Mouse (Mus musculus) cerebellum, postnatal 25 days (tissue): ENCODE measurements at regions not wholly inside any gene's neighbourhood (a gene's known extent, or its start where the extent isn't known, plus 50 kb on each side); places are given as distances from the start of the nearest gene placed in this dataset.

Experiments used
- DNase-seq, 2 experiments: peaks; one replicate each; pipeline ENCODE4 v3.0.0; 2021; ENCODE audit warnings: mixed read lengths in 2 of 2

GRCm38 (mm10) chr2:115126625-115127369 is 454.7 kb upstream of the BC052040 start:
- DNase-seq = no peak

GRCm38 (mm10) chr2:115131746-115132145 is 449.8 kb upstream of the BC052040 start:
- DNase-seq = peak; percentile 13 to 41

DNA sequence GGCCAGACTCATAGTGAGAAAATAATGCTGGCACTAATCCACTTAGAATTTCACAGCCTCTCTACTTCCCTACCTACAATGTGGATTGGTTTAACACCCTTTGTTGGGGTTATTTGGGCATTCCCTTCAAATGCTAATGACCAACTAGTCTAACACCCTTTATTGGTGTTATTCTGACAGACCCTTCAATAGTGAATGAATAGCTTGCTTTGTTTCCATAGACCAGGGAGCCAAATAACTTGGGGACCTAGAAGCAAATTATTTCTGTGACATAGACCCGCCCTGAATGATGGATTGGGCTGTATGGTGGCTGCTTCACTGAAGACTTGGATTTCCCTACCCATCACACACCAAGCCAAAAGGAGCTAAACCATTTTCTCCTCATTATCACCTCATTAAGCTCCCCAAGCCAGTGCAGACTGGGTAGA is 449.3 kb upstream of the BC052040 start:
- DNase-seq = no peak

- peak in 1 of 2 experiments; percentile 12 for DNase-seq
Measured at GRCm38 (mm10) chr2:115141416-115141815, 440.1 kb upstream of the BC052040 start.

- no peak for DNase-seq
Measured at GRCm38 (mm10) chr2:115172111-115172510, 409.4 kb upstream of the BC052040 start.

DNA sequence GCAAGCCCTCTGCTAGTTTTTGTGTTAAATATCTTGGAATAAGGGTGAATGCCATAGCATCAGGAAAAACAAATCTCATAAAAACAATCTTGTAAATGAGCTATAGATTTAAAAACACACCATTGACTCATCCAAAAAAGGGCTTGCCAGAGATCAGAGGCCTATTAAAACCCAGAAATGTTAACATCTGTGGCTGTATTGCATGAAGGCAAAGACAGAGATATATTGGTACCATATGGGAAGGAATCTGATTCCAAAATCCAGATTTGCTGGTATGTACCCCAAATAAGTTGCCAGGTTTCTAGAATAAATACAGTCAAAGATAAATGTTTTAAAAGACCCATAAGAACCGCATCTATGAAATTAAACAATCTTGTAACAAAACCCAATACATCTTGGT is 404.4 kb upstream of the BC052040 start:
- no peak for DNase-seq

- peak; percentile 32 to 62 for DNase-seq
Measured at GRCm38 (mm10) chr2:115177896-115178295, 403.6 kb upstream of the BC052040 start.

GRCm38 (mm10) chr2:115211191-115211590 is 370.3 kb upstream of the BC052040 start:
- DNase-seq = peak; percentile 18 to 47

DNA sequence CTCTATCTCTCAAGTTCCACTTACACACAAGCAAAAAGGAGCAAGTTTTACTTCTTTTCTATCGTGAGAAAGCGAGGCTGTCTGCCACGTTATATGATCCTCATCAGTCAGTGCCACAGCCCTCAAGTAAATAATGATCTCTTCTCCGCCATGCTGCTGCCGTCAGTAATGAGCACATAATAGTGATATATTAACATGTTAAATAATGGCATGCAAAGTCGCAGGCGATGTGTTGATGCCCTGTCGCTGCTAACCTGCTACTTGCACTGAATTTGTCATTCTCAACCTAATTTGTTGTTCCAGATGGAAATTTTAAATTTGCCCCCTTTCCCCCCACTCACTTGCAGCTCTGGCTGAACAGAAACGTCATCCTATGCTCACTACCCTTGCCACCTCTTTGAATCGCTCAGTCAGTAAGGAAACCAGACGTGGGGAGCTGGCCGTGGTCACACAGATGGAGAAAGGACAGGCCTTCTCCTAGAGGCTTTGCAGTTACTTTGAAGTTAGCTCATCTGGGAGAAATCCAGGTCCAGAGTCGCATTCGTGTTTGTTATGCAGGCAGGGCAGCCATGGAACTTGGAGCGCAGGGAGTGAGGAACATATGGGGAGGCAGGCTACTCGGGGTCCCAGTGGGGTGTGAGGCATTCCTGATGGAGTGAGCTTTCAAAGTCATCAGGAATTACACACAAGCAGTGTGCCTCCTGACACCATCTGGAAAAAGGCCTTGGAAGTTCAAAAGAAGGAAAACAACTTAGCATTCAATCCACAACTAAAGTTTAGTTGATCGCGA is 368.1 kb upstream of the BC052040 start:
- peak in 1 of 2 experiments; percentile 25 for DNase-seq

GRCm38 (mm10) chr2:115214292-115214691 is 367.2 kb upstream of the BC052040 start:
- DNase-seq = no peak

- DNase-seq = no peak
Measured at GRCm38 (mm10) chr2:115230041-115230440, 351.5 kb upstream of the BC052040 start.

DNA sequence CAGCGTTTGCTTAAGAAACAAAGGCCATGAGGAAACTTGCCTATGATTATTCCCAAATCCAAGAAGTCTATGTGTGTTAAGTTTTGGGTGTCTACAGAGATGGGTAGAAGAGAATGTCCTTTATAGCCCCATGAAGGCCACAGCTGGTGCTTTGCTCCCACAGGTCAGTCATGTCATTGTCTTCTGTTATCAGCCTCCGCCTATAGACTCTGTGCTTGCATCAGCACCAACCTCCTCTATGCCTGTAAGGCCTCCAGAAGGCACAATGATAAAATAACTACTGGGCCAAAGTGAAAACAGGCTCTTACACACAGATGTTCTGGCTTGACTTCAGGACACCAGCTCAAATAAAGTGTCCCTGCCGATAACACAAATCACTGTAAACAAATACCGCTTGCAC is 333.8 kb upstream of the BC052040 start:
- DNase-seq = no peak

GRCm38 (mm10) chr2:115250019-115250807 is 331.3 kb upstream of the BC052040 start:
- no peak for DNase-seq

DNA sequence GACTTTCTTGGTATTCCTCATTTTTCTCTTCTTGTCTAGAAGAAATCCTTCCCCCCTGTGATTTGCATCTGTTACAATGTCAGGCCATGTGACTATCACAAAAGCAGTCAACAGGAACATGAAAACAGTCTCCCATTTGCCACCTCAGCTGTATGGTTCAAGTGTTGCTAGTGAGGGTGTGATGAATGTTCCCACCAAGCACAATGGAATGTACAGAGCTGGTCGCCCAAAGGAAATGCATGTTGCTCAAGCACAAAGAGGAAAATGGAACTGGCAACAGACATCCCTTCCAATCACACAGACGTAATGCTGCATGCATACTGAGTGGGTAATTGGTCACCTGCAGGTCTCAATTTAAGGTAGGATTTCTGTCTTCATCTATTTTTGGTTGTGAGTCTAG is 324.1 kb upstream of the BC052040 start:
- peak; percentile 28 to 31 for DNase-seq

GRCm38 (mm10) chr2:115268247-115268646 is 313.3 kb upstream of the BC052040 start:
- DNase-seq = no peak

GRCm38 (mm10) chr2:115277421-115277820 is 304.1 kb upstream of the BC052040 start:
- DNase-seq = no peak

GRCm38 (mm10) chr2:115293020-115293419 is 288.5 kb upstream of the BC052040 start:
- DNase-seq = no peak

- no peak for DNase-seq
Measured at GRCm38 (mm10) chr2:115297463-115297862, 284.1 kb upstream of the BC052040 start.

DNA sequence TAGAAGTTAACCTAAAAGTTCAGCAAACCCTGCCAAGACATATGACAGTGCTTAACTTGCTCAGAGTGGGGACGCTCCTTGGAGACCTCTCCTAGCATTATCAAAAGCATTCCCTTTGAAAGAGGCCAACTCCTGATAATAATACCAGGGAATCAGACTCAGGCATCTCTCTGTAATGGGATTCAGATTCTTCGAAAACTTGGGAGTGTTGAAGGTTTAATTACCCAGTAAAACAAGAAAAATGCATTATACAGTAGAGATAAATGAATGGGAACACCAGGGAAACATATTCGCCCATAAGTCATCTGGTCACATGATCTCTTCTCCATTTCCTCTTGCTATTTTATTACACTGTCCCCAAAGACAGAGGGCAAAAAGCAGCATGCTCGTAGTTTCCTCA is 274.3 kb upstream of the BC052040 start:
- no peak for DNase-seq

GRCm38 (mm10) chr2:115309856-115310631 is 271.5 kb upstream of the BC052040 start:
- DNase-seq = no peak

DNA sequence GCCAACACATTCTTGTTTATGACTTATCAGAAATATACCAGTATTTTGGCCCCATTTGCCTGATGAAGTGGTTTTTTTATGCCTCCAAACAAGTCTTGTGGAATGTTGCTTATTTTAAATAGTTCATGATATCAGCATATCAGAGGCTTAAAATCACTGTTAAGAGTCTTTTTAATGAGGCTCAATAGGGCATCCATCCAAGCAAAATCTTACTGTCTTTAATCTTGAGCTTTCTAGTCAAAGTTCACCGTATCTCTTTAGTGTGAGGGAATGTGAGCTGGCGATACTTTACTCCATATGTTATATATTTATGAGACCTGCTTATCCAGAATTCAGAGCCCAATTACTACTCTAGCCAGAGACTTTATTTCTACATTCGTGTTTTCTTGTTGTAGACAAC is 263.0 kb upstream of the BC052040 start:
- DNase-seq = no peak

- DNase-seq = no peak
Measured at GRCm38 (mm10) chr2:115322582-115322981, 258.9 kb upstream of the BC052040 start.
